Mouse (Mus musculus): ENCODE results near the gene Fam186b.

- TF ChIP-seq CTCF (IDR thresholded peaks at IDR 0.05; ENCODE audit: low read depth, low read length) (no peak), POLR2A (IDR thresholded peaks at IDR 0.05; ENCODE audit: extremely low read depth, insufficient read depth, low read length) (no peak)
Observed at GRCm38 (mm10) chr15:99225081-99225810, 70.4 kb downstream of the Fam186b start.
